Mouse (Mus musculus): ENCODE measurements at regions not wholly inside any gene's neighbourhood (a gene's known extent, or its start where the extent isn't known, plus 50 kb on each side); places are given as distances from the start of the nearest gene placed in this dataset.

DNA sequence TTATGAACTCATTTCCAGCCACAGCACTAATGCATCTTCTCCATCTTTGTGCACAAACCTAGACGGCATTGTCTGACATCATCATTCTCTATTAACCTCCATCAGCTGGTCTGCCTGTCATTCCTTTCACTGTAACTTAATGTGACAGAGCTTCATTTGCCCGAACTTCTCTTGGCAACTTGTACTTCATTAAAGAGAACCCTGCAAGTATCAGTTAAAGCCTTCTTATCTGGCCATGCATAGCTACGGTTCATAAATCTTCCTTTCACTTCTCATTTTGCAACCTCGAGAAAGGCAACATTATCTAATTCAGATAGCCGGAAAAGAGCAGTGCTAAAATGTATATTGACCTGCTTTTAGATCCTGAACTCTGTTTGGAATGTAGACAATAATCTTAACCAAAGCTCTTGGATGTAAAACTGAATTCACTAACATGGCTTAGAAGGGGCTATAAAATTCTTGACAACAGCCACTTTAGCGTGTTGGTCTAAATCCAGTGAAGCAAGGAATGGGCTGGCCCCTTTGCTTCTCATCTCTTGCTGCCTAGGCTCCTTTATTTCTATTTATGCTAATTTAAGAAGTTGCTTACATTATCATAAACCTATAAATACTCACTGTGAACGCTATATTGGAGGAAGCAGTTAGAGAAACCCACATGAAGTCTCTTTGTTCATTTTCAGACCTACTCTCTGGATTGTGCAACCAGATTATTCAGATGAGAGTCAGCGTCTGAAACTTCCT, 198.5 kb downstream of the Pdha2 start:
- TF ChIP-seq CTCF (IDR thresholded peaks at IDR 0.05 in 2 of 3, conservative IDR thresholded peaks at IDR 0.05 in 1 of 3; ENCODE audit: control insufficient read depth in 1 of 3, insufficient read depth in 1 of 3, low read depth in 2 of 3, low read length in 3 of 3, poor library complexity in 1 of 3, severe bottlenecking in 1 of 3), result no peak
- TF ChIP-seq MAZ (IDR thresholded peaks at IDR 0.05; ENCODE audit: low read depth, low read length), result no peak

Measured in MEL (cell line).